Mouse (Mus musculus) kidney, embryonic 16.5 days (tissue): ENCODE measurements around the gene Catsperb. TPM values are rescaled to one million over a fixed set of nuclear protein-coding genes. Genes with fewer than 3 reads are reported as not detected.

Source experiments
- microRNA-seq: library from miRNA; unstranded; fragments of <30 nt; microRNA quantifications from one replicate; pipeline ENCODE4, GENCODE M21; 2016
- polyA plus RNA-seq: library from polyadenylated mRNA; unstranded; fragments of >200 nt; fragmentation: Nextera tagmentation; extraction: Ambion mirVana; gene quantifications from 2 replicates; pipeline ENCODE4 v1.2.1, GENCODE M21; 2015

Catsperb gene
- polyA plus RNA-seq, 1 experiment from 2014 or later, result not detected

Small RNA genes within 50 kb of the gene (microRNA-seq; reads per million reads assigned to microRNA genes)
- gene Gm24542, result not detected
